Mouse (Mus musculus): ENCODE measurements at regions not wholly inside any gene's neighbourhood (a gene's known extent, or its start where the extent isn't known, plus 50 kb on each side); places are given as distances from the start of the nearest gene placed in this dataset.
"Not testable (repeated sequence)": the region's sequence is repeated elsewhere in the genome, so short reads cannot be mapped to it uniquely, and the experiment has no call there.

GRCm38 (mm10) chr11:45424066-45424465 lies 427.8 kb upstream of the Clint1 start:
- not testable (repeated sequence) for DNase-seq (ENCODE audit: low spot score in 2 of 2)

- no peak for DNase-seq (ENCODE audit: low spot score in 2 of 2)
Observed at GRCm38 (mm10) chr11:45440937-45441720, 410.7 kb upstream of the Clint1 start.

DNA sequence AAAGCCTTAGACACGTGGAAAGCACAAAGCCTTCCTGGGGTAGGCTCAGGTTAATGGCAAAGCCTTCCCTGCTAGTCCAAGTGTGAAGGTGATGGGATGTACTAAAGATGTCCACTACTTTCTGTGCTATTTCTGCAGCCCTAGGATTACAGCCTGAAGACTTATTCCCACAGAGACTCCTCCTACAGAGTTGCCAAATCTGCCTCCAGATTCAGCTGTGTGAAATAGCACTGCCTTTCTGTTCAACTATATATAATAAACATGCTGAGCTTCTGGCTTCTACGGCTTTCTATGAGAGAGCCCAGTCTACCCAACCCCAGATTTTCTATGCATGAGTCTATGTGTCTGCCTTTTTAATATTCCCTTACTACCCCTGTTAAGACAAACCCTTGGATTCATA lies 405.3 kb upstream of the Clint1 start:
- DNase-seq (ENCODE audit: low spot score in 2 of 2): no peak

DNA sequence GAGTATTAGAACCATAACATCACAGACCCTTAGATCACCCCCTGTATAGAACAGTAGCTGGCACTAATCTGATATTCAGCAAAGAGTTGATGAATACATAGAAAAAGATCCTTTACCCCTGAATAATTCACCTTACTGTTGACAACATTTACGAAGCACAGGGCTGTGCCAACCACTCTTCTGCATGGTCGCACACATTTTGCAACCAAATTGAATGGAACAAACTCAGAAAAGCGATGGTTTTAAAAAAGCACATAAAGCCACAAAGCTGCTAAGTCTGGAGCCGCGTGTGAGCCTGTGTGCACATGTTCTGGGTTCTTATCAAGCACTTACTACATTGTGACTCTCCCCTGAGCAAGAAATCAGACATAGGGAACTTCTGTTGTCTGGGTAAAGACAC lies 397.6 kb upstream of the Clint1 start:
- no peak for DNase-seq (ENCODE audit: low spot score in 2 of 2)

GRCm38 (mm10) chr11:45454933-45455332 lies 396.9 kb upstream of the Clint1 start:
- DNase-seq (ENCODE audit: low spot score in 2 of 2): no peak

GRCm38 (mm10) chr11:45456724-45457123 lies 395.1 kb upstream of the Clint1 start:
- DNase-seq (ENCODE audit: low spot score in 2 of 2): no peak

DNA sequence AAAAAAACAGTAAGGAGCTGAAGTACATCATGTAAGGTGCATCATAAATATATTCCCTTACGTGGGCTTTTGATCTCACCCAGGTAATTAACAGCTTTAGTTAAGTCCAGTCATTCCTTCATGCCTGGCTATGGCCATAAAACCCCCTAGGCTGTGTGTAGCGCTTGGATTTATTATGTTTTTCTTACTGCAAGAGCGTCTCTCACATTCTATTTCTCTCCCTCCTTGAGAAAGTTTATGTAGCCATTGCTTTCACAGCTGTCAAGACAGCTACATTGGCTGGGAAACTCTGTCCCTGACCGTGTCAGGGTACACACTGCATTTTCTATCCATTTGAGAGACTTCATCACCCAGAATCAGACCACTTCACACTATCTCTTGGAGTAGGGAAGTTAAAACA lies 394.3 kb upstream of the Clint1 start:
- DNase-seq (ENCODE audit: low spot score in 2 of 2): no peak

DNA sequence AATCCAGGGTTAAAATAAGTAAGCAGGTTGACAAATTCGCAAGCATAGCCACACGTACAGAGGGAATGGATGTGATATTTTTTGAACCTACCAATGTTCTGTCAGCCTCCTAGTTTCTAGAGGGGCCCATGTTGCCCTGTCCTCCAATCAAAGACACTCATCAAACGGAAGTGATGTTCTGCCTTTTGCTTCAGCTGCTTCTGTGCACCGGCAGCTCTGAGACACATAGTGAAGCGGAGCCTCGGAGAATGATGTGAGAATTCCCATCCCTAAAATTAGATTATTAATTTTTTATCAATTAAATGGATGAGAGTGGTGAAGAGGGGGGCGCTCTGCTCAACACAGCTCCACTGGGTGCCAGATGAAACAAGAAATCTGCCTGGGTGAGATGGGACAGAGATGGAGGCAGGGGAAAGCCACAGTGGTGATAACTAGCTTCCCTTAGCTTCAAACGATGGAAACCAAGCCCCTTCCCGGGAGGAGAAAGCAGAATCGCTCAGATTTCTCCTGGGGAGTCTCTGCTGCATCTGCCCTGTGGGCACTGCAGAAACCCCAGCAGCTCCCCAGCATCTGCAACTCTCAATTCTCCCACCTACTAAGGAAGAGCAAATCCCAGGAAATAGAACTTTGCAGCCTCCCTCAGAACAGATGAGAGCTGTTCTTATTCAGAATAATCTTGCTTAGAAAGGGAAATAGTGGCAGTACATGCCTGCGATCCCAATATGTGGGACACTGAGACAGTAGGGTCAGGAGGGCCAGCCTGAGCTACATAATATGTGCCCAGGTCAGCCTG lies 391.7 kb upstream of the Clint1 start:
- no peak for DNase-seq (ENCODE audit: low spot score in 2 of 2)

DNA sequence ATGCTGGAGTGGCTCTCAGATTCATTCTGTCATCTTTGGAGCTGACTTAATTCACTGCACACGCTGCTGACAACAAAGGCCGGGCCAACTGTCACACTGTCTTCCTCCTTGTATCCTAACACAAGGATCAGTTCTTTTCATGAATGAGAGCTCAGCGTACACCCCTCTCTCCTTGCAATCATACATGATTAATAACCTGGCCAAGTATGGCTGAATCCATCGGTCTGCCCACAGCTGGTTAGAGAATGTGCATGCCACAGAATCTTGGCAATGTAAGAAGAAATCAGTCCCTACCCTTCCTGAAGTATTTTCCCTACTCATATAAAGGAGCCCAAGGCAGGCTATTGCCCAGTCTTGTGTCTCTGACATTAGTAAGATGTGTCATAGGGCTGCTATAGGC lies 387.4 kb upstream of the Clint1 start:
- no peak for DNase-seq (ENCODE audit: low spot score in 2 of 2)

GRCm38 (mm10) chr11:45466350-45466749 lies 385.5 kb upstream of the Clint1 start:
- no peak for DNase-seq (ENCODE audit: low spot score in 2 of 2)

DNA sequence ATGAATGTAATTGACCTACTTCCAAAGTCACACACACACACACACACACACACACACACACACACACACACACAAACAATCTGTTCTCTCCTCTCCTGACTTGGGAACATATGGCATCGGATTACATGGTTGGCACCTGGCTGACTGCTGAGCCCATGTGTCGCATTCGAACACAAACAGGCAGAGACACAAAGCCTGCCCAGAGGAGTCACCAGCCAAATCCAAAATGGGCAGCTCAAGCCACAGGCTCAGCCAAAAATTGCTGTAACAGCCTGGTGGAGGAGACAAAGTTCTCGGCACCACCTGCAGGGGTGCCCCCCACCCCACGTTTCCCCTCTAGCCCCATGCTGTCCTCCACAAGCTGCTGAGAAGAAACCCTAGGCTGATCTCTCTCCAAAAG lies 379.7 kb upstream of the Clint1 start:
- DNase-seq (ENCODE audit: low spot score in 2 of 2): no peak

DNA sequence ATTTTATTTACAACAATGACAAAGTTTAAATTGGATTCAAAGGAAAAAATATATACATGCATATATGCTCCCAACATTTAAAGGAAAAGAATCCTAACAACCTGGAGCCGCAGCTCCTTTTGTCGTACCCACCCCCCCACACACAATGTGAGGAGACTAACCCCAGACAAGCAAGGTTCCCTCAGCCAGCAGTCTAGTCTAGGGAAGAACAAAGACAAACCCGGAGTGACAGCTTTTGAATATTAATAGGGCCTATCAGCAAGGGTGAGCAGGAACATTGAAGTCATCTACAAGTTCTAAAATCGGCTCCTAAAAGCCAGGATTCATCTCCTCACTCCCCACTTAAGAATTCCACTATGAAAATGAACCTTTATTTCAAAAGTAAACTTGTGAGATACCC lies 374.9 kb upstream of the Clint1 start:
- DNase-seq (ENCODE audit: low spot score in 2 of 2): no peak

DNA sequence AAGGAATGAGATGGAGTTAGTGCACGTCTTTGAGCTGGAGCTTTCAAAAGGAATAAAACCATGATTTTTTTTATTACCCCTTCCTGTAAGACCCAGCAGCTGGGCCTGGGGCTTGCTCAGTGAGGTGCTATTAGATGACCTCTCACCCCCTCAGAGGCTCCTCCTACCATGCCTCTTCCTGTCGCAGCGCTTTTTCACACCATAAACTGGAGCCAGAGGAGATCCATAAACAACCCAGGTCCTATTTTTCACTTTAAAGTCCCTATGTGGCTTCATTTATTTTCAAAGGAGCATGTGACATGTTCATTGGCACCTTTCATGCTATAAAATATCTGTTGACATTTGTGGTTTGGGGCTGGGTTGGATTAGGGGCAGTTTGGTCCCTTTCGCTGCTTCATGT lies 365.9 kb upstream of the Clint1 start:
- DNase-seq (ENCODE audit: low spot score in 2 of 2): no peak

- no peak for DNase-seq (ENCODE audit: low spot score in 2 of 2)
Observed at GRCm38 (mm10) chr11:45491021-45491967, 360.6 kb upstream of the Clint1 start.

- DNase-seq (ENCODE audit: low spot score in 2 of 2): no peak
Observed at GRCm38 (mm10) chr11:45495246-45495645, 356.6 kb upstream of the Clint1 start.

- DNase-seq (ENCODE audit: low spot score in 2 of 2): no peak
Observed at GRCm38 (mm10) chr11:45508566-45508965, 343.3 kb upstream of the Clint1 start.

DNA sequence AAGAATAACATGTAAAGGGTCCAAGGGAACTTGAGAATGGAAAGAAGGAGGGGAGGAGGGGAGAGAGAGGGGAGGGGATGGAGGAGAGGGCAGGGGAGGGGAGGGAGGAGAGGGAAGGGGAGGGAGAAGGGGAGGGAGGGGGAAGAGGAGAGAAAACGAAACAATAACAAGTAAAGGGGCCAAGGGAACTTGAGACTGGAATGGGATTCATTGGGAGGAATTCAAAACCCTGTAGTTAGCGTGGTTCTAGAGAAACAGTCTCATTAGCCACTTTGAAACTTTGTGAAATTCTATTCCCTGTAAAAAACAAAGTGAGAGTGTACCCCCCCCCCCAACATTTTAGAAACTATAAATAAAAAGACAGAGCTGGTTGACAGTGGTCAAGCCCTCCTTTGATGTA lies 342.6 kb upstream of the Clint1 start:
- no peak for DNase-seq (ENCODE audit: low spot score in 2 of 2)

DNA sequence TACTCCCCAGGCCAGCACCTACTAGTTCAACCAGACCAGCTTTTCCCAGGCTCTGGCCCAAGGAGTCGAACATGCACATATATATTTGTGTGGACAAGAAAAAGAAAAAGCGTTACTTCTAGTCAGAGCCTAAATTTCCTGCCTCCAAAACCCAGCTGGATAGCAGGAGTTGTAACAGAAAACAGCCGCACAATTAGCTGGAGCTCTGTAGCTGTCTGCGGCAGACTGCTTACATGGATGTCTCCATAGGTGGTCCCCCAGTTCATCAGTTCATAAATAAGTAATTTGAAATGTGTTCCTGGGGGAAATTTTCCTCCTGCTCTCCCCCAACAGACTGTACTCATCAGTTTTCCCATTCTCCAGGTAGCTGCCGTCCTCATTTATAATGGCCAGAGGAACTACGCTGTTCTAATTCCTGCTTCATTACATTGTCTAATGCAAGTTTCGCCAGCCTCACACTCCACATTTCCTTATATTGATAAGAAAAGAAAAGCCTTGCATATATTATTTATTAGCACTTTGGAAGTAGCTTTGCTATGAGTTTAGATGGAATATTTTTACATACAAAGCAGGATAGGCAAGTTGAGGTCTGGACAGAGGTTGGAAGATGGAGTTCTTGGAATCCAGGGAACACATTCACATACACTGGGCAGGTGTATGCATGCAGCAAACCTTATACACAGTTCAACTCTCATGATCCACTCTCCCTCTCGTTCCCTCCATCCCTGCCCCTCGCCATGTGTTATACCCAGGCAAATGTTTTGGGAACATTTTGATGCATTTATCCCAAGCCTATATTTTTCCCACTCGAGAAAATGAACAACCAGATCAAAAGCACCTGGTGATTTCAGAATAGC lies 337.2 kb upstream of the Clint1 start:
- DNase-seq (ENCODE audit: low spot score in 2 of 2): no peak

GRCm38 (mm10) chr11:45524720-45525119 lies 327.1 kb upstream of the Clint1 start:
- DNase-seq (ENCODE audit: low spot score in 2 of 2): peak in 1 of 2 experiments; percentile 45

GRCm38 (mm10) chr11:45531044-45531626 lies 320.7 kb upstream of the Clint1 start:
- no peak for DNase-seq (ENCODE audit: low spot score in 2 of 2)
